Mouse (Mus musculus) left cerebral cortex, postnatal 4 days (tissue): ENCODE measurements around the gene 4933414I15Rik. TPM values are rescaled to one million over a fixed set of nuclear protein-coding genes. Genes with fewer than 3 reads are reported as not detected.

Experiments
- total RNA-seq, 2 experiments: library from RNA; stranded (reverse); gene quantifications; 2 replicates each; pipeline ENCODE4 v1.2.3; 2021

4933414I15Rik gene
- total RNA-seq, 2 experiments from 2014 or later, result not detected

Other genes with a start within 250 kb of the 4933414I15Rik start
- gene Zfp354c, start 116.0 kb downstream of the 4933414I15Rik start, total RNA-seq, result 10 to 100 TPM; 88.7 to 90.6 TPM
- gene Zfp879, start 102.2 kb downstream of the 4933414I15Rik start, total RNA-seq, result 1 to 10 TPM; 4.1 to 4.4 TPM
- not detected for gene Grm6, start 93.1 kb downstream of the 4933414I15Rik start, total RNA-seq
- 1 to 10 TPM; 6.9 to 8.4 TPM for gene Zfp454, start 56.1 kb downstream of the 4933414I15Rik start, total RNA-seq
- gene Zfp2, start 27.6 kb downstream of the 4933414I15Rik start, total RNA-seq, result 10 to 100 TPM; 33.7 to 39.2 TPM
- gene Zfp354b, start 12.1 kb downstream of the 4933414I15Rik start, total RNA-seq, result 1 to 10 TPM; 6.1 to 7.6 TPM
- gene Prop1, start 10.0 kb upstream of the 4933414I15Rik start, total RNA-seq, result not detected
- not detected for gene Olfr1378, start 22.8 kb upstream of the 4933414I15Rik start, total RNA-seq
- not detected for gene Olfr1377, start 38.2 kb upstream of the 4933414I15Rik start, total RNA-seq
- not detected for gene Olfr51, start 59.8 kb upstream of the 4933414I15Rik start, total RNA-seq
- gene Olfr54, start 70.5 kb upstream of the 4933414I15Rik start, total RNA-seq, result not detected
- gene Olfr1375, start 104.3 kb upstream of the 4933414I15Rik start, total RNA-seq, result not detected
- gene Zfp354a, start 115.5 kb upstream of the 4933414I15Rik start, total RNA-seq, result 10 to 100 TPM; 11.1 to 11.2 TPM